Mouse (Mus musculus) urinary bladder, postnatal 10 days (tissue): ENCODE data around the gene Itgb2.

Experiments
- DNase-seq: peaks from one replicate; pipeline ENCODE4 v3.0.0; 2022; ENCODE audit warnings: low spot score

The Itgb2 gene

DNA sequence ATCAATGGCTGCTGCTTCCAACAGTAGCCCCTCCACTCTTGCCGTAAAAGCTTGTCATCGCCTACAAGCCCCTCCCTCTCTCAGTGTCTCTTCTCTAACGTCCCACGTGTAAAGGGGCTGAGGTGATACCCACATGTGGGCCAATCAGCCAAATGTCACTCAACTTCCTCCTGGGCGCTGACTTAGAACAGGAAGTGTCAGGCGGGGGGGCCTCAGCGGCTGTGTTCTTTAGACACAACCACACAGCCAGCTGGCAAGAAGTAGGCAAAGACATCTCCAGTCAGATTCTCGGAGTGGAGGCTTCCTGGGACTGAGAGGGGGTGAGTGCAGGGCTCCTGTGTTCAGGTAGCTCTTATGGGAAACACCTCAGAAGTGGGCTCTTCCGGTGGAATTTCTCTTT, at the start of gene Itgb2:
Itgb2 (plus strand) TSS at position 113 of the 400 bp plus-strand sequence.
- DNase-seq, result no peak

DNA sequence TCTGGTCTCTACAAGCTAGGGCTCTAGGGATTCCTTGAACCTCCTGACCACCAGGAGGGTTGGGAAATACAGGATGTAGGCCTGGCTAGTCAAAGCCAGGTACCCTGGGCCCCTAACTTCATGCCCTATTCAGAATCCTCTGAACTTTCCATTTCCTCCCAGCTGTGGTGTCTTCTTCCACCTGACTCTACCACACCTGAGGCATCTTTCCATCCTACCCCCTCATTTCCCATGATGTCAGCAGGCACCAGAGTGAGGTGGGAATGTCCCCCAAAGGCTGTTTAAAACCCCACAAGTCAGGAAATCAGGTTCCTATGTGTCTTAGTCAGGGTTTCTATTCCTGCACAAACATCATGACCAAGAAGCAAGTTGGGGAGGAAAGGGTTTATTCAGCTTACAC, 48.2 kb upstream of the Itgb2 start:
- no peak for DNase-seq

DNA sequence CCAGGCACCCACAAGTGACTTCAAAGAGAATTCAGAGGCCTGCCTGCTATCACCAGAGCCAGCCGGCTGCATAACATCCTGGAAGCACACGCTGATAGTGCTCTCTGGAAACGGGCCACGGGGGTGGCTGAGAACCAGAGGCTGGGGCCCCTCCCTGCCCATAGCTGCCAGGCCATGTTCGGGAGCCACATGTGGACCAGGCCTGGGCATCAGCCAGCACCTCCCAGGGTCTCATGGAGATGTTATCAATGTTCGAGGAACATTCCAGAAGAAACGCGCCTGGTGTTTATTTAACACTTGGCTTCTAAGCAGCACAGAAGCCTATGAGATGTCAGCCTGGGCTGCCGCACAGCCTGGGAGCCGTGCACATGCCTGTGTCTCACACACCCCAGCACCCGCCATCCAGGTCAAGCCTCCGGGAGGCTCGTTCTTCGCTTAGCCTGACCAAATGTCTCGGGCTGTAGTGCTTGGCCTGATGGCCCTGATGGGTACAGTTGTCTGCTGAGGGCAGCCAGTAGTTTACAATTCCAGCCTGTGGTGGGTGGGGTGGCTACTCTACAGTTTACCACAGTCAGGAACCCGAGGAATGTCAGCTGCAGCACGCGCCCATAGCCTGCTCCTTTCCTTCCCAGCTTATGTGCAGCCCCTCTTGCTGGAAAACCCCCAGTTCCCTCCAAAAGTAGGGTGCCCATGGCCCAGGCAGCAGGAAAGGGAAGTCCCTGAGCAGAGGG, 45.7 kb upstream of the Itgb2 start:
- no peak for DNase-seq

DNA sequence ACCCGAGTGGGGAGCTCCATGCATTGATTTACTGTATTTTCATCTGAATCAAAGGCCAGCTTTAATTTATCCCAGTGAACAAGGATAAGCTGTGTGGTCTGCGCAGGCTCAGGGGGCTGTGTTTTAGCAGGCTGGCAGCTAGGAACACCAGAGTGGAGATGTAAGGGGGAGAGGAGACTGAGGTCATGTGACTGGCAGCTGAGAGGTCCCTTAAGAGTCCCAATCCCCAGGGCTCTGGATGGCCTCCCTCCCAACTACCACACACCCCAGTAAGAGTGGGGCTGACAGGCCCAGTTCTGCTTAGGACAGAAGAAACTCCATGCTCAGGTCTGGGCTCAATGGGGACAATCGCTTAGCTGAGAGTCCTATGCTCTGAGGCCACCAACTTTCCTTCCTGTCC, 44.3 kb upstream of the Itgb2 start:
- no peak for DNase-seq

DNA sequence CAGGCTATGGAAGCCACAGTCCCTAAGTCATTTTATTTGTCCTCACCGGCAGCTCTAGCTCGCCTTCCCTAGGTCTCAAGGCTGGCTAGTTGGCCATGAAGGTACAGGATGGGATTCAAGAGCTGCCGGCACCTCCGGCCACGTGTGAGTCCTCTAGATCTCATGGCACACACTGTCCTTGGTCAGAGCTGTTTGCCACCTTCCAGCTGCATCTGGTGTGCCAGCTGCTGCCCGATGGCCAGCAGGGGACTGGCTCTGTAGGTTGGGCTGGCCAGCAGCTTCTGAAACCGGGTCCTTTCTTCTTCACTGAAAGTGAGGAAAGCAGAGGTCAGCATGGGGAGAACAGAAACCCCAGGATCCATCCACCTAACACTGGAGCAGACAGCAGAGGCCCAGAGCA, 41.9 kb upstream of the Itgb2 start:
- DNase-seq, result no peak

DNA sequence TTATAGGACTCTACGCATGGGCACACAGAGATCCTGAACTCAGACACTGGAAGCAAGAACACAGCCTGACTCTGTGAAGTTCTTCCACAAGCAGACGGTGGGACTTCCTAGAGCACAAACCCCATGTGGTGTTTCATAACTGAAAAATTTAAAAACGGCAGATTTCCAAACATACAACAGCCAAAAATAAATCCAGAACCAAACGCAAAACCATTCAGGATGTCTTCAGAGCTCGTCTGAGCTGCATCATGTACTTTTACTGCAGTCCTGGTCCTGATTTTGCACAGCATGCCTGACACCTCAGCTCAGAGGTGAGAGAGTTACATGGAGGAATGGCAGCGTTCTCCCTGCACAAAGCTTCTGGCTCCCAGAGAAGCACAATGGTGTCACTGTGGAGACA, 38.5 kb upstream of the Itgb2 start:
- DNase-seq, result no peak

DNA sequence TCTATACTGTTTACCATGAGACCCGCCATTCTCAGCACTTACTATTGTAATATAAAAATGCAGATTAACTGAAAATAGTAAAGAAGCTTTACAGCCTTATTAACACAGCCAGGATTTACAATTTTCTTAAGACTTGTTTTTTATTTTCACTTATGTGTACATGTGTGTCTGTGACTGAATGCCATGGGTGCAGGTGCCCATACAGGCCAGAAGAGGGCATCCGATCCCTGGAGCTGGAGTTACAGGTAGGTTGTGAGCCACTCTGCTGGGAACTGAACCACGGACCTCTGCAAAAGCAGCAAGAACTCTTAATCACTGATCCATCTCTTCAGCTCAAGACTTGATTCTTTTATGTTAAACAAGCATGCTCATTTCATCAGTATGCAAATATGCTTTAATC, 37.2 kb upstream of the Itgb2 start:
- DNase-seq, result no peak

DNA sequence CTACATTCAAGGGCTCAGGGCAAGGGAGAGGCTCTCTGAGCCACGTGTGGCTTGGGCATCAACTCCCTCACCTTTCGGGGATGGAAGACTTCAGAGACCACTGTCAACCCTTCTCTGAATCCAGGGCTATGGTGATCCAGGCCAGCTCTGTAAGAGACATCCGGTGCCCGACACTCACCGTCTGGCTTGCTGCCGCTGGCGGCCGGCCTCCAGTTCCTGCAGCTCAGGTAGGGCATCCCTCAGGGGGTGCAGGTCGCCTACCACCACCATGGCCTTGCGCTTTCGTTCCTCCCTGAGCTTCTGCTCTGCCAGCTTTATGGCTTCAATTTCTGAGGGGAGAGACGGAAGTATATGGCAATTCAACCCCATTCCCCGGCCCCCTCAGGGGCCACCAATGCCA, 32.9 kb upstream of the Itgb2 start:
- DNase-seq, result no peak

DNA sequence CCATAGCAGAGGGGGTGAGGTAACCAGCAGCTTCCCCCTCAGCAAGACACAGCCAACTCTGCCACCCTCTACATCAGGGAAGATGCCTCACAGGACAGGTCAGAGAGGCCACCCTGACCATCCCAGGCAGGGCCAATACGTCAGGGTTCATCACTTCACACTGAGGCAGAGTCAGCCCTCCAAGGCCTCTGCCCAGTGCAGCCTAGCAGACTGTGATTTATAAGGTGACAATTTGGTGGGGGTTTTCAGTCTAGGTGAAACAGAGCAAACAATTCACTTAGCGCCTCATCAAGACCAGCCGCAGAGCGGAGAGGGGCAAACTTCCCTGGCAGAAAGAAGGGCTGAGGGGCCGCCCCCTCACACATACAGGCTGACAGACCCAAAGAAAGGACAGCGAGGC, 31.8 kb upstream of the Itgb2 start:
- no peak for DNase-seq

DNA sequence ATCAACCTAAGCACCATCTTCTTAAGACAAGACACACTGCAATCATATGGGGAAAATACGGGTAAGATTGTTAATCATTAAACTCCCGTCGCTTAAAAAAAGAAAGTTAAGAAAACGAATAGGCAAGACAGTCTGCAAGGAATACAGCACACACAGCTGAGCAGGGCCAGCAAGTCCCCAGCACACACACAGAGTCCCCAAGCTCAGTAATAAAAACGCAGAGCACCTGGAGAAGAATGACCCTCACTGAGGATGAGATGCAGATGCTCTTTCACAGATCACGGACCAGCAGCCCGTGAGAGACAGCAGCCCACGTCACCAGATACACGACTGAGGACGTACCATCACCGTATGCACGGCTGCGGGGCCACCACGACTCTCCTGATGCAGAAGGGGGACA, 29.4 kb upstream of the Itgb2 start:
- DNase-seq, result no peak

DNA sequence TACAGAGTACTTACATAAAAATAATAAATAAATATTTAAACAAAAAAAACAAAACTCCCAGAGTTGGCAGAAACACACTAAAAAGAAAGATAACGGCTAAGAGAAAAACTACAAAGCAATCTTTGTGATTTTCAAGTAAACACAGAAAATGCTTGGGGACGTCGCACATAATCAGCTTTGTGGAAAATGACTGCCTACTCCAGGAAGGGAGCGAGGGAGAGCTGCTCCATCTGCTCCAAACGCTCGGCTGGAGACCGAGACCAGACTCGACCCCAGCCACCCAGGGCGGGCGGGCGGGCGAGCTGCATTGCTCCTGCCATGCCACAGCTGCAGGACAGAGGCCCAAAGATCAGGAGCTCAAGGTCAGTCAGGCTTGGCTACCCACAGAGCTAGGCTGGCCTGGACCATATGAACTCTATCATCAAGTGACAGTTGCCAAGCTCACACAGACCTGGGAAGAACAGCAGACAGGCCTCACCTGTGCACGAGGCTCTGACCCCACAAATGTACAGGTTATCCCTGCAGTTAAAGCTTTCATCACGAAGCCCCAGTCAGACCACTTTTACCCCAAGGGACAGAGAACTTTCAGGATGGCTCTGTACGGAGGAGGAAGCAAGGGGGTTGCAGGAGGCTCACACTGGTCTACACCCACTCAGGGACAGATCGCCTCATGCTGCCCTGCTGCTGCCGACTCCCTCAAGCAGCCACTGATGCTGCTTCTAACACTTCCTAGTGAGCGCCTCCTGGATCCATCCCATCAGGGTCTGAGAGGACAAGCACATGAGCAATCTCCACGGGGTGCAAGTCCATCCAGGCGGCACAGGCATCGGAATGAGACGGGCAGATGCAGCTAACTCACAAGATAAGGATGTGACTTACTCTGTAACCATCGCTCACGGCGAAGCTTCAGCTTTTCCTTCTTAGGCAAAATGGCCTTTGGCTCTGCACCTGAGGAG, 26.8 kb upstream of the Itgb2 start:
- no peak for DNase-seq

DNA sequence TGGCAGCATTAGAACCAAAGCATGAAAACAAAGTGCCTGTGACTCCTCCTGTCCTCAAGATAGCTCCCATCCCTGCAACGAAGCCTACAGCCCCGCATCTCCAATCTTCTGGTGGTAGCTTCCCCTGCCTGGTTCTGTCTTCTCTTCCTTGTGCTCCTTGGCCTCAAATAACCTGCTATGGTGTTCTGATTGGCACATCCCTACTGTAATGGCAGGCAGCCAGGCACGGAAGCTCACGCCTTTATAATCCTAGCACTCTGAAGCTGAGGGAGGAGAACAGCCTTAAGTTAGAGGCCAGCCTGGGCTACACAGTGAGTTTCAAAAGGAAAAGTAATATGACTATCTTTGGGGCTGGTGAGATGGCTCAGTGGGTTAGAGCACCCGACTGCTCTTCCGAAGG, 25.9 kb upstream of the Itgb2 start:
- DNase-seq, result no peak

DNA sequence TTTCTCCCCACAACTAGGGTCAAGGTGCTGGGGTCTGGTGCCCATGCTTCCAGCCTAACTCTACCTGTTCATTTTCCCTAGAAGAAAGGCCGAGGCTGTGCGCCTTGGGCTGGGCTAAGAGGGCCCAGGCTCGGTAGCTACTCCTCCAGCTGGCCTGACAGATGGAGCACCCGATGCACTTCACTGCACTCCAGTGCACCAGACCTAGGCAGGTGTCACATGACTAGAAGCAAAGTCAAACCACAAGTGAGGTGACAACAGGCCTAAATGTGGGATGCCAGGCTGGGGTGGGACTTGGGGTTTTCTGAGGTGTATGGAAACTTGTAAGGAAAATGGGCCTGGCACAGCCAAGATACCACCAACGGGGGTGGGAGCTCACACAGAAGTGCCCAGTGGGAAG, 23.5 kb upstream of the Itgb2 start:
- no peak for DNase-seq

DNA sequence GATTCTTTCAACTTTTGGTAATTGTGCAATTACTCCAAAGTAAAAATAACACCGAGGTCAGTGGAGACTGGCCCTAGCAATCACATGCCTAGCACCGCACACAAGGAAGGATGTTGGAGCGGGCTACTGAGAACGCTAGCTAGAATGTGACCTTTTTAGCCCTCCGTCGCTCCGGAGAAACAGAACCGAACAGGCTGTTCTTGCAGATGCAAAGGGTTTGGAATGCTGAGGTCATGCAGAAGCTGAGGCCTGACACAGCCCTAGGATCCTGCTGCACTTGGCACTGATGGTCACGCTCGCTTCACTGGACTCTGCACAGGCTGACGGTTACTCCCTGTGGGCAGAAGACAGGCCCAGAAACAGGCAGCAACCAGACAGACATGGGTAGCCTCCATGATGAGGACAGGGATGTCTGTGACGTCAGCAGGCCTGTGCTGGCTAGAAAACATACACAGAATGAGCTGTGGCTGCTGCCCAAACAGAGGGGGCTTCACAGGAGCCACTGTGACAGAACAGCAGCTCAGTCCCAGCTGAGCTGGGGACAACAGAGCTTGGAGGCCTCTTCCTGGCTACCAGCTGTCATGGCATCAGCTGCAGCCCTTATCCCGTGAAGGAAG, 23.0 kb upstream of the Itgb2 start:
- DNase-seq, result no peak

DNA sequence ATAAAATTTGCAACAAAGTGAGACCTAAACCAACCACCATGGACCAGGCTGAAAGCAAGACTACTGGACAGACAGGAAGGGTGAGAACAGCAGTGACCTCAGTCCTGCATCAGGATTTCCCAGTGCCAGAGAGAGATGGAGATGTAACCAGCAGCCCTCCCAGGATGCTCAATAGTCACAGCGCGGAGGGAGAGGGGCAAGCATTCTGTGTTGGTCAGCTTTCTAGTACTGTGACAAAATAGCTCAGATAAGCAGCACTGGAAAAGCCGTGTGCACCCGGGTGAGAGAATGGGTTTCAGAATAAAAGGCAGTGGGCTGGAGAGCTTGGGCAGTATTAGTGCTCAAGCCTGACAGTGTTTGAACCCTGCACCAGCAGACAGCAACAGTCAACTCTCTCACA, 22.3 kb upstream of the Itgb2 start:
- no peak for DNase-seq

DNA sequence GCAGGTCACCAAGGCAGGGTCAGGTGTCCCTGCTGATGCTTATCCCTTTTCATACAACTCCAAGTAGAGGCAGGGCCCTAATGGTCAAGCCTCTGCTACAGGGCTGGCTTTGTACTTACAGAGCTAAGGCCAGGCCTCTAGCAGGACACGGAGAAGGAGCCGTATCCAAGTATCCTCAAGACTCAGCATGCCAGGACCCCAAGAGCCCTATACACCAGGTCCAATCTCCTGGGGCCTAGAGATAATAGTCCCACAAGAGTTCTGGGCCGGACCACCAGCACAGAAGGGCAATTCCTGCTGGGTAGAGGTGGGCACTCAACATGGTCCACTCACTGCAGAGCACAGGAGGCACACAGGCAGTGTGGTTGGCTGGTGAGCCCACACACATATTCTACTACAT, 21.3 kb upstream of the Itgb2 start:
- no peak for DNase-seq

DNA sequence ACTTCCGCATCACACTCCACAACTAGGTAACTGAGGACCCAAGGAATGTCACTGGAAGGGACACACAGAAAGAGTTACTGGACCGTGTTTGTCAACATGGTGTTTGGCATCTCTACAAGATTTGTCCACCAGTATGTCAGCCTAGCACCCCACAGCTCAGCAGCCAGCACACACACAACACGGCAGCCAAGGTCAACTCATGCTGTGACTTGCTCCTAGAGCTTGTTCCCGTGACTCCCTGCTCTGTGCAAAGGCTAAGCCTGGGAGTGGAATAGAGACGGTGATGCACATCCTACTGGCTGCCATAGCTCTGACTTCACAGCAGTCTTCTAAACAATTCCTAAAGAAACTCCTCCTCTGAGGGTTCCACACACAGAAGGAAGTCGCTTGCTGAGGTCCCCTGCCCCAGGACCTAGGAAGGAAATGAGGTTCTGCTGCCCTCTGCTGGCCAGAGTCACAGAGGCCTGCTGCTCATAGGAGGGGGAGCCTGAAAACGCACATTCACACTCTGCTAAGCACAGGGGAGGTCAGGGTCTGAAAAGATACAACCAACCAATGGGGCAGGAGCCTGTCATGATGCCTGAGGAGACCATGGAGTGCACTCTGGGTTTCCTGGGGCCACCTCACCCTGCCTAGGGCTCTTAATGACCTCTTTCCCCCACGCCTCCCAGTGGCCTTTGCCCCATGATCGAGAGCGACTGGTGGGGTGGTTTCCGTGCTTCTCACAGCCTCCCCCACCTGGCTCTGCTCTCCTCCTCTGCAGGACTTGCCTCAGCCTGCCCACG, 20.5 kb upstream of the Itgb2 start:
- peak; percentile 68 for DNase-seq

DNA sequence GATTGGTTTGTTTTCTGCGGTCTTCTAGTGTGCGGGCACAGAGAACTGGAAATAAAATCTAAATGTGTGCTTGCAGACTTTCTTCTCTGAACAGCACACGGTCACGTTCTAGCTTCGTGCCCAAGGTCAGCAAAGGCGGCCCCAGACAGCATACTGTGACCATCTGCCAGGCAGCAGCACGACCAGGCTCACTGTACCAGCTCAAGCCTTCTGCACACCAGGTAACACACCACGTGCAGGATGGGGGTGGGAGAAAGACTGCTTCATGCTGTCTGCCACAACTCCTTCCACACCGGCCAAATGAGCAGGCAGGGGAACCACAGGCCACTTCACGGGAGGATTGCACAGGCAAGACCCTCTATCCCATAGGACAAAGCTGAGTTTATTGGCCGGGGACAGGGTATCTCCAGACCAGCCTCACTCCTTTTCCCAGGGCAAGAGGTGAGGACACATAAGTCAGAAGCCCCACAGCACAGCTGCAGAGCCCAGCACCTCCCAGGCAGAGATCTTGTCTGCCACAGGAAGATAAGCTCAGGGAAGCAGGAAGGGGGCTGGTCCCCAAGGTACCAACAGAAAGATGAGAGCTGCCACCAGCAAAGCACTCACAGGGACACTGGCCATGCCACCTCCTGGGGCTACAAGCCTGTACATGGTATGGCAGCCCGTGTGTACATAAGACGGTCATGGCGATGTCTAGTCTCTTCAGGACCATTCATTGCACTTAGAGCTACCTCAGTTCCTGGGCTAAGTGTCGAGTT, 19.6 kb upstream of the Itgb2 start:
- DNase-seq, result no peak

DNA sequence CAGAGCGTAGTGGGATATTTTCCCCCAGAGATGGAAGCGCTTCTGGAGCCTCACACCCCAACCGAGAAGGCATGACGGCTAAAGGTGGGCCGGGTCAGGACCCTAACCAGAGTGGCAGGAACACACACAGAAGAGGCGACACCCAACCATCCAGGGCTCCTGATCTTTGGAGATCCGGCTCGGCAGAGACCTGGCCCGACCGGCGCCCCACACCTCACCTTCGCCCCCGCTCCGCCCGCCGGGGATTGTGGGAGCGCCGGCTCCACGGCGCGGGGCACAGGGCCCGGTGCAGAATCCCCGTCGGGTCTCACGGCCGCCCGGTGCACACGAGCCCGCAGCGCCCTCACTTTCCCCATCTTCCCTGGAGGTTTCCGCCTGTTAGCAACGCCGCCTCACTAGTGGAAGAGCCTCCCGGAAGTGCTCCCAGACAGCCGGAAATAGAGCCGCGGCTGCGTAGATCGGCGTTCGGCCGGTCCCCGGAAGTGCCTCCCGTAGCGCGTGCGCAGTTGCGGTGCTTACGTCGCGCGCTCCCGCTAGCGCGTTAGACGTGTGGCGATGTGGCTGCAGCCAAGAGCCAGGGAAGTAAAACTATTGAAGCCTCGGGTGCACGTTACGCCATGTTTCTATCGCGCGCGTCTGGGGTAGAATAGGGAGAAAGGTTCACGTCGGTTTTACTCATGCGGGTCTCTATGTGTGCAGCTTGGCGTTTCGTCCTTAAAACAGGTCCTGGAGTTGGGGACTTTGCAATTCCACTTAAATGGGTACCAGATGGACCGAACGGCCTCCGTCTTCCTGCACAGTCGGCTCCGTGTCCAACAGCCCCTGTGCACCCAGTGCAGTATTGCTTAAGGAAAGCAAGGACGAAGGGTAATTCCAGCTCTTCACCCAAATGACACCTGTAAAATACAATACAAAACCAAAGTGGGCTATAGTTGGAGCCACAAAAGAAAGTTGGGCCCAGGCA, 14.4 kb upstream of the Itgb2 start, which contains the start of gene Fam207a:
Fam207a (minus strand) TSS at position 401 of the 964 bp plus-strand sequence.
- DNase-seq, result peak; percentile 79

DNA sequence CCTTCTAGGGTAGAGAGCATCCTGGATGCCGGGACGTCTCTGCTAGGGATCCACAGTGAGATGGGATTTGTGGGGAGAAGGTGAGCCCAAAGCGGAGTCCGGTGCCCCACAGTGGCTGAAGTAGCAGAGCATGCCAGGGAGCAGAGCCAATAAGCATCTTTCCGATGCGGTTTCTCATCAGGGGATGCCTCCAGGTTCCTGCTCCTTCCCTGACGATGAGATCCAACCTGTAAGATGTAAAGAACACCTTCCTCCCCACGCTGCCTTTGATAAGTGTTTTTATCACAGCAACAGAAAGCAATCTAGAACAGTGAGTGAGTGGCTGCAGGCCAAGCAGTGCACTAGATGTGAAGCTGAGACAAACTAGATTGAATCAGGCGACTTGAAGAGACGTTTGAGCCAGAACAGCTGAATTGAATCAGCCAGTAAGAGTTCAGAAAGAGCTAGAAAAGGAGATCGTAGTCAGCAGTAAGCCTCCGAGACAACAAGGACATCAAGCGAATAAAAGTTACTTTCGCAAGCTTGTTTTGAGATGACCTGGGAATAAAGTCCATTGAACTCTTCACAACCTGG, 13.6 kb upstream of the Itgb2 start:
- DNase-seq, result no peak
